Comparison of ENCODE assay signal across 8 mouse cellular contexts in genomic region chr13:84345791-84346511, GRCm38 (mm10).
DNase-seq lines count a peak whose midpoint lies in the region; ATAC-seq and TF ChIP-seq lines count a peak whose summit lies in the region.

No protein-coding gene starts in this region.

- no peak overlapping the region for H3ac ChIP-seq in myocyte (ENCODE audit: control insufficient read depth, insufficient read length)

- no peak for ATAC-seq in hindbrain, embryonic 13.5 days (ENCODE audit: low FRiP score)

- WGBS in hindbrain, embryonic 13.5 days: under 1% methylated on average over 30 of the region's 30 CpGs

- peak overlapping the region; percentile 67 for H3K4me2 ChIP-seq in hindbrain, embryonic 13.5 days
- peak overlapping the region; percentile 24 for H3K4me2 ChIP-seq in myocyte (ENCODE audit: low read depth)

- DNase-seq in layer of hippocampus, postnatal 10 days (ENCODE audit: low spot score in 2 of 2): peak; percentile 60 to 70
- no peak for DNase-seq in layer of hippocampus, adult 9-10 months (ENCODE audit: low spot score)
- DNase-seq in cerebellum, postnatal 25 days: peak; percentile 65 to 70
- DNase-seq in ovary, postnatal 10 days (ENCODE audit: low spot score): no peak
- no peak for DNase-seq in ovary, postnatal 14 days (ENCODE audit: low spot score)
- no peak for DNase-seq in gastrocnemius, postnatal 14 days

- peaks cover 55% of the 10 kb centered on the region for H3K4me1 ChIP-seq in hindbrain, embryonic 13.5 days (replicated peaks)

- H3K79me2 ChIP-seq in myocyte (ENCODE audit: control insufficient read depth, insufficient read depth): no peaks in the 10 kb centered on the region

- no peaks in the 10 kb centered on the region for H3K36me3 ChIP-seq in hindbrain, embryonic 13.5 days
- H3K36me3 ChIP-seq in myocyte (ENCODE audit: control insufficient read depth, insufficient read depth): no peaks in the 10 kb centered on the region

- no peak for TF ChIP-seq POLR2A in myocyte (IDR thresholded peaks at IDR 0.05; ENCODE audit: insufficient read length, low read depth)

- peak overlapping the region; percentile 81 for H3K9ac ChIP-seq in hindbrain, embryonic 13.5 days

- H3K9me3 ChIP-seq in hindbrain, embryonic 13.5 days: no peaks in the 10 kb centered on the region

- intact Hi-C loops in gastrocnemius, postnatal 14 days (cut with DNase I; ENCODE audit: low total_unique reads): loop anchor here (10.0 kb wide), 1 partner anchor 631 kb away; no protein-coding TSS in a partner anchor

- peak overlapping the region; percentile 29 for H3K4me3 ChIP-seq in hindbrain, embryonic 13.5 days
- no peak overlapping the region for H3K4me3 ChIP-seq in myocyte

- peak overlapping the region; percentile 99 for H3K27ac ChIP-seq in hindbrain, embryonic 13.5 days

- H3K27me3 ChIP-seq in hindbrain, embryonic 13.5 days: 0 out of 2 replicates have a peak, but pooled peaks cover 6% of the 10 kb centered on the region
- H3K27me3 ChIP-seq in myocyte (ENCODE audit: control insufficient read depth, insufficient read depth, insufficient read length): no peaks in the 10 kb centered on the region

TF ChIP-seq in myocyte, 11 proteins besides CTCF, POLR2A, EP300 and RAD21:
- TF ChIP-seq MYOD1 (IDR thresholded peaks at IDR 0.05; ENCODE audit: control insufficient read depth in 1 of 3, insufficient read length in 2 of 3, low read depth in 2 of 3) (no peak), E2F4 (IDR thresholded peaks at IDR 0.05; ENCODE audit: insufficient read depth) (no peak), TCF12 (IDR thresholded peaks at IDR 0.05; ENCODE audit: insufficient read depth, poor library complexity, severe bottlenecking) (no peak), REST (IDR thresholded peaks at IDR 0.05; ENCODE audit: insufficient read depth, insufficient read length) (no peak), MYOG (IDR thresholded peaks at IDR 0.05; ENCODE audit: control insufficient read depth in 1 of 3, insufficient read depth in 1 of 3, insufficient read length in 2 of 3, low read depth in 2 of 3) (no peak), TCF3 (IDR thresholded peaks at IDR 0.05; ENCODE audit: insufficient read length, low read depth) (no peak), CEBPB (IDR thresholded peaks at IDR 0.05; ENCODE audit: insufficient read depth, poor library complexity, severe bottlenecking) (no peak), POLR2AphosphoS2 (IDR thresholded peaks at IDR 0.05; ENCODE audit: insufficient read length, low read depth) (no peak), USF1 (IDR thresholded peaks at IDR 0.05; ENCODE audit: low read depth) (no peak), MAX (IDR thresholded peaks at IDR 0.05; ENCODE audit: low read depth) (no peak), SRF (IDR thresholded peaks at IDR 0.05; ENCODE audit: control insufficient read depth, insufficient read length, low read depth) (no peak)

Comparison
In these comparisons a context has a peak if more than half of its experiments do, and no peak if none do; other contexts are left out.
1. DNase-seq: peak in layer of hippocampus, postnatal 10 days (2 of 2) and cerebellum, postnatal 25 days (2 of 2); none in layer of hippocampus, adult 9-10 months (single experiment), ovary, postnatal 10 days (single experiment), ovary, postnatal 14 days (single experiment) and gastrocnemius, postnatal 14 days (single experiment).